Mouse (Mus musculus) stomach, postnatal 0 days (tissue): ENCODE measurements around the gene Fastkd5. TPM values are rescaled to one million over a fixed set of nuclear protein-coding genes. Genes with fewer than 3 reads are reported as not detected.
"Not testable (repeated sequence)": the region's sequence is repeated elsewhere in the genome, so short reads cannot be mapped to it uniquely, and the experiment has no call there.

Experiments
- ATAC-seq: fragments of 200-750 bp; cut with Nextera tagmentation; 2 replicates; pipeline ENCODE4 v1.8.0; 2017; ENCODE audit not compliant: low FRiP score, low TSS enrichment
- DNase-seq: peaks from one replicate; pipeline ENCODE4 v3.0.0-alpha.2; 2016; ENCODE audit warnings: low spot score
- H3K27ac ChIP-seq: fragments of 300-500 bp; sonication (generic); replicated peaks from 2 replicates; pipeline ENCODE4 v1.5.1; 2014; ENCODE audit warnings: mild to moderate bottlenecking, control low read depth
- H3K27me3 ChIP-seq: fragments of 300-500 bp; sonication (generic); 2 replicates; pipeline ENCODE4 v1.6.1; 2014; ENCODE audit warnings: low read length; ENCODE audit not compliant: control insufficient read depth, insufficient read depth
- H3K36me3 ChIP-seq: fragments of 300-500 bp; sonication (generic); 2 replicates; pipeline ENCODE4 v1.6.1; 2014; ENCODE audit warnings: low read length, mixed read lengths; ENCODE audit not compliant: control insufficient read depth, insufficient read depth
- H3K4me1 ChIP-seq: fragments of 300-500 bp; sonication (generic); replicated peaks from 2 replicates; pipeline ENCODE4 v1.6.1; 2014; ENCODE audit warnings: antibody characterized with exemption; ENCODE audit not compliant: control insufficient read depth, insufficient read depth
- H3K4me2 ChIP-seq: fragments of 300-500 bp; sonication (generic); replicated peaks from 2 replicates; pipeline ENCODE4 v1.6.1; 2014; ENCODE audit warnings: low read depth, mild to moderate bottlenecking, control low read depth, moderate library complexity
- H3K4me3 ChIP-seq: fragments of 300-500 bp; sonication (generic); 2 replicates; pipeline ENCODE4 v1.5.1; 2014; ENCODE audit warnings: low read depth, low read length, control low read depth
- H3K9ac ChIP-seq: fragments of 300-500 bp; sonication (generic); 2 replicates; pipeline ENCODE4 v1.6.1; 2014; ENCODE audit warnings: mild to moderate bottlenecking, low read length, control low read depth, mixed read lengths
- H3K9me3 ChIP-seq: fragments of 300-500 bp; sonication (generic); 2 replicates; pipeline ENCODE4 v1.6.1; 2016; ENCODE audit warnings: low read length; ENCODE audit not compliant: control insufficient read depth
- CTCF ChIP-seq: IDR thresholded peaks from 2 replicates; pipeline ENCODE4 v1.5.1; 2016; ENCODE audit warnings: antibody characterized with exemption, low read depth, mild to moderate bottlenecking, moderate library complexity
- EP300 ChIP-seq: optimal IDR thresholded peaks from 2 replicates; pipeline ENCODE3; 2016; ENCODE audit warnings: antibody characterized with exemption
- WGBS: fragments of 180-500 bp; shearing (Covaris S2); extraction: QIAGEN DNeasy Blood & Tissue Kit; methylation state at CpG from one replicate; pipeline ENCODE4 v1.1.7; 2014; 5-methylcytosine and 5-hydroxymethylcytosine counted together
- polyA plus RNA-seq: library from polyadenylated mRNA; unstranded; fragments of >200 nt; fragmentation: Nextera tagmentation; extraction: Ambion mirVana; gene quantifications from 2 replicates; pipeline ENCODE4 v1.2.1, GENCODE M21; 2015

The Fastkd5 gene
- polyA plus RNA-seq, 1 experiment from 2014 or later = 6.7 TPM

GRCm38 (mm10) chr2:130658530-130658929 is 28.7 kb upstream of the Fastkd5 start:
- no peak for TF ChIP-seq CTCF
- TF ChIP-seq EP300 = no peak
- ATAC-seq (no peak), DNase-seq (no peak)
- 95% methylated on average over 10 of the region's 10 CpGs for WGBS
- peaks cover 2% of the 10 kb centered on the region; the same call in 1 of the 2 replicates for H3K4me1 ChIP-seq
- H3K36me3 ChIP-seq = peaks cover 31% of the 10 kb centered on the region
- H3K4me3 ChIP-seq = no peak overlapping the region
- H3K27ac ChIP-seq = no peak overlapping the region
- H3K27me3 ChIP-seq = no peaks in the 10 kb centered on the region
- H3K9me3 ChIP-seq = no peaks in the 10 kb centered on the region
- no peak overlapping the region for H3K9ac ChIP-seq
- no peak overlapping the region for H3K4me2 ChIP-seq

DNA sequence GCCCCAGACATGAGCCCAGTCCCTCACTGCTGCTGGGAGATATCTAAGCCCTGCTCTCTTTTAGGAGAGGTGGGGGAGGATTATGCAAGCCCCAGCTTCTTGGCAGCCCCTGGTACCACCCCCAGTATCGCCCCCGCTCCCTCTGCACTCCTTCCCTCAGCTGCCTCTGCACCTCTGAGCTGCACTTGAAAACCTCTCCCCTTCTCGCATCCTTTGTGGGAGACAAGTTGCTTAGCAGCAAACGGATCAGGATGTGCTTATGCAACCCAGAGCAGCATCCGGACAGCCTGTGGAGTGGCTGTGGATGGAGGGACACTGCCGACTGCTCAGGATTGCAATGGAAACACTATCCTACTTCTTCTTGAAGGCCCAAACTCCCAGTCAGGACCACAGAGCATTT is 27.7 kb upstream of the Fastkd5 start:
- TF ChIP-seq EP300 (no peak), CTCF (no peak)
- H3K27ac ChIP-seq = no peak overlapping the region
- peaks cover 32% of the 10 kb centered on the region for H3K36me3 ChIP-seq
- H3K9me3 ChIP-seq = no peaks in the 10 kb centered on the region
- H3K4me1 ChIP-seq = no peaks in the 10 kb centered on the region
- H3K4me2 ChIP-seq = no peak overlapping the region
- 82% methylated on average over 6 of the region's 6 CpGs for WGBS
- H3K4me3 ChIP-seq = no peak overlapping the region
- no peak overlapping the region for H3K9ac ChIP-seq
- no peaks in the 10 kb centered on the region for H3K27me3 ChIP-seq
- DNase-seq (no peak), ATAC-seq (no peak)

- DNase-seq = no peak
- Histone ChIP-seq H3K27me3 (no peaks in the 10 kb centered on the region), H3K4me1 (no peaks in the 10 kb centered on the region), H3K27ac (no peak overlapping the region), H3K4me2 (no peak overlapping the region), H3K4me3 (no peak overlapping the region), H3K9me3 (no peaks in the 10 kb centered on the region), H3K9ac (no peak overlapping the region), H3K36me3 (peaks cover 31% of the 10 kb centered on the region)
- no peak for TF ChIP-seq CTCF
- TF ChIP-seq EP300 = no peak
- no peak for ATAC-seq
- WGBS = 89% methylated on average over 9 of the region's 9 CpGs
These were observed 26.7 kb upstream of the Fastkd5 start for GRCm38 (mm10) chr2:130656536-130656935.

DNA sequence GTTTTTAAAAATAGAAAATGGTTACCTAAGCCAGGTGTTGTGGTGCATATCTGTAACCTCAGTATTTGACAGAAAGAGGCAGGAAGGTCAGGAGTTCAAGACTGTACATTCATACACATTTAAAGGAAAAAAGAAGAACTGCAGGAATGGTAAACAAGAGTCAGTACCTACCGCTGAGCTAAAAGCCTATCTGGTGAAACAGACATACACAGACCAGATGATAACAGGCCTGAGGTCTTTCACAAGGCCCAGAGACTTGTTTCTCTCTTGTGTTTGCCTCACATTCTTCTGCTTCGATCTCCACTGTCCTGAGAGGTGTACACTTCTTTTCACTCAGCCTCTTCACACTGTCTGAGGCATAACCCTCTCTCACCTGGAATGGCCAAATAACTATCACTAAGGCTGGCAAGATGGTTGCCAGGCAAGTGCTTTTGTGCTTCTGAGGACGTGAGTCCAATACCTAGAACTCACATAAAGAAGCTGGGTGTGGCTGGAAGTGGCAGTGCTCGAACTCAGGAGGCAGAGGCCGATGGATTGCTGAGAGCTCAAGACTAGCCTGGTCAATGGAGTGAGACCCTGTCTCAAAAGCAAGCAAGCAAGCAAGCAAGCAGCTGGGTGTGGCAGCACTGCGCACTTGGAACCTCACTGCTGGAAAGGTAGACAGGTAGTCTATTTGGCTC is 26.0 kb upstream of the Fastkd5 start:
- ATAC-seq (no peak), DNase-seq (no peak)
- H3K9me3 ChIP-seq = no peaks in the 10 kb centered on the region
- no peak for TF ChIP-seq CTCF
- TF ChIP-seq EP300 = no peak
- WGBS = 89% methylated on average over 6 of the region's 6 CpGs
- no peak overlapping the region for H3K4me2 ChIP-seq
- H3K27ac ChIP-seq = no peak overlapping the region
- no peaks in the 10 kb centered on the region for H3K27me3 ChIP-seq
- H3K4me1 ChIP-seq = no peaks in the 10 kb centered on the region
- H3K4me3 ChIP-seq = no peak overlapping the region
- H3K36me3 ChIP-seq = peaks cover 28% of the 10 kb centered on the region
- H3K9ac ChIP-seq = no peak overlapping the region

DNA sequence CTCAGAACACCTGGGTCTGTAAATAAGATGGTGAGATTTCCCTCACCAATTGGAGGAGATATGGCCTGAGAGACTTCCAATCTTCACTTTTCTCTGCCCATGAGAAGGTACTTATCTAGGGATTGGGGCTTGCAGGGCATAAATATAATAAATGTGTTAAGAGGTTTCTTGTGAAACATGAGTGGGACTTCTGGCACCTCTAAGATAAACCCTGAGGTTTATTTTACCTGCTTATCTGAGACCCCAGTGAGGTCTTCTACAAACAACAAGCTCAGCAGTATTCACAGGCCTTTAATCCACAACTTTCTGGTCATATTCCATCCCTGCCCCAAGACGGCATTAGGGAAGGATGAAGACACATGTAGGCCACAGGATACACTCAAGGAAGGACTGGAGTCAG is 23.9 kb upstream of the Fastkd5 start:
- Histone ChIP-seq H3K27me3 (no peaks in the 10 kb centered on the region), H3K4me2 (no peak overlapping the region), H3K27ac (no peak overlapping the region), H3K4me1 (no peaks in the 10 kb centered on the region), H3K36me3 (peaks cover 27% of the 10 kb centered on the region), H3K9ac (no peak overlapping the region), H3K9me3 (no peaks in the 10 kb centered on the region), H3K4me3 (no peak overlapping the region)
- no peak for ATAC-seq
- 79% methylated on average over 1 of the region's 1 CpGs for WGBS
- TF ChIP-seq EP300 = no peak
- no peak for TF ChIP-seq CTCF
- no peak for DNase-seq

DNA sequence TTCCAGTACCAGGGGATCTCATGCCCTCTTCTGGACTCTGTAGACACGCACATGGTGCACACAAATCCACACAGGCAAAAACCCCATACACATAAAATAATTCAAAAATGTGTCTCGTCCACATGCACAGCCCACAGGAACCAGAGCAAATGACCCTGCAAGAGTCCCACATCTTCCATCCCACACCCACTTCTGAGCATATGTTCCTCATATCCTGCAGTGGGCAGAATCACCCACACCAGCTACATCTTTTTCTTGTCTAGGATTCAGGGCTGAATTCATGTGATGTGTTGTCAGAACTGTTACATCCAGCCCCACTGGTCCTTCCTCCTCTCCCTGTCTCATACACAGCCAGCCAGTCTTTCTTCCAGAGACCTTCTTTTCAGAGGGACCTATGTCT is 23.5 kb upstream of the Fastkd5 start:
- Histone ChIP-seq H3K4me1 (no peaks in the 10 kb centered on the region), H3K36me3 (peaks cover 23% of the 10 kb centered on the region), H3K27ac (no peak overlapping the region), H3K4me2 (no peak overlapping the region), H3K4me3 (no peak overlapping the region), H3K9me3 (no peaks in the 10 kb centered on the region), H3K27me3 (no peaks in the 10 kb centered on the region), H3K9ac (no peak overlapping the region)
- TF ChIP-seq CTCF = 0 out of 2 replicates have a peak, but pooled peaks have one; percentile 10
- TF ChIP-seq EP300 = no peak
- 89% methylated on average over 2 of the region's 2 CpGs for WGBS
- DNase-seq (no peak), ATAC-seq (no peak)

DNA sequence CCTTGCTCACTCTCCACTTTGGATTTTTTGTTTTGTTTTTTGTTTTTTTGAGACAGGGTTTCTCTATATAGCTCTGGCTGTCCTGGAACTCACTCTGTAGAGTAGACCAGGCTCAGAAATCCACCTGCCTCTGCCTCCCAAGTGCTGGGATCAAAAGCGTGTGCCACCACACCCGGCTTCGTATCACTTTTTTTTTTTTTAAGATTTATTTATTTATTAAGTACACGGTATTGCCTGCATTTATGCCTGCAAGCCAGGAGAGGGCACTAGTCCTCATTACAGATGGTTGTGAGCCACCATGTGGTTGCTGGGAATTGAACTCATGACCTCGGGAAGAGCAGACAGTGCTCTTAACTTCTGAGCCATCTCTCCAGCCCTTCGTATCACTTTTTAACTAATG is 19.2 kb upstream of the Fastkd5 start:
- not testable (repeated sequence) for DNase-seq, H3K4me1 ChIP-seq, H3K9ac ChIP-seq, H3K9me3 ChIP-seq, ATAC-seq, H3K27me3 ChIP-seq, H3K4me3 ChIP-seq, H3K36me3 ChIP-seq, H3K27ac ChIP-seq, H3K4me2 ChIP-seq
- WGBS = 76% methylated on average over 6 of the region's 6 CpGs
